In genomic region chr5:108743856-108744255, GRCm38 (mm10) we compare ENCODE assay signal across 17 mouse cellular contexts. TPM values are rescaled to one million over a fixed set of nuclear protein-coding genes. Genes with fewer than 3 reads are reported as not detected.
DNase-seq lines count a peak whose midpoint lies in the region; ATAC-seq and TF ChIP-seq lines count a peak whose summit lies in the region.
"Had no signal": no experiment of that assay in that cellular context is flagged by ENCODE, and none has a peak within 500 bp of the region (broad histone marks: within the 10 kb centered on the region; RNA-seq: fewer than 3 reads in every experiment).

No protein-coding gene starts in this region.

- no peaks in the 10 kb centered on the region for H3K36me3 ChIP-seq in liver, embryonic 11.5 days (ENCODE audit: control insufficient read depth, insufficient read depth, low read length)
- no peaks in the 10 kb centered on the region for H3K36me3 ChIP-seq in liver, postnatal 0 days (replicated peaks; ENCODE audit: insufficient read depth, low read length)

- CTCF ChIA-PET in Patski (lab: Charles Lee), result interaction anchor here (0.7 to 2.1 kb wide), 4 partner anchors 9 to 48 kb away, joined by 3 to 6 read pairs (median 3); no protein-coding TSS in a partner anchor

- POLR2A ChIA-PET in Patski (lab: Charles Lee), result no interaction called here

- in situ Hi-C loops in Patski (cut with MboI; ENCODE audit: low pct_unique_long_range_greater_than_20kb), result no loop called here

- DNase-seq in CD4-positive, CD25-positive, alpha-beta regulatory T cell, adult 2 months (ENCODE audit: low read depth, low spot score), result peak; percentile 12
- DNase-seq in liver, embryonic 11.5 days (ENCODE audit: low spot score), result no peak
- DNase-seq in liver (no peak), Patski (ENCODE audit: low read depth, low spot score) (no peak)
- no peak for DNase-seq in liver, postnatal 0 days
- no peak for DNase-seq in gastrocnemius, adult 18-20 months (ENCODE audit: low spot score)
- no peak for DNase-seq in kidney, postnatal 14 days
- DNase-seq: cerebellum, adult 9-11 months; gastrocnemius, postnatal 25 days; heart, postnatal 36 days; kidney, adult 9 months; lung, adult 18-20 months; thymus, postnatal 25 days had no signal

- H3K4me3 ChIP-seq in liver, embryonic 11.5 days (ENCODE audit: low read depth, low read length), result no peak overlapping the region
- no peak overlapping the region for H3K4me3 ChIP-seq in liver, postnatal 0 days (ENCODE audit: low read depth, low read length)
- H3K4me3 ChIP-seq: erythroblast, embryonic 14.5 days had no signal

- no peak overlapping the region for H3K27ac ChIP-seq in liver, embryonic 11.5 days (ENCODE audit: low read depth, low read length)
- H3K27ac ChIP-seq in liver, postnatal 0 days (ENCODE audit: low read depth), result no peak overlapping the region

- WGBS in liver, embryonic 11.5 days, result 62% methylated on average over 2 of the region's 2 CpGs
- WGBS in liver, postnatal 0 days (ENCODE audit: insufficient replicate concordance), result 64% methylated on average over 2 of the region's 2 CpGs

- ATAC-seq in CD4-positive, CD25-positive, alpha-beta regulatory T cell, adult 4 months, result no peak
- ATAC-seq in liver, embryonic 11.5 days (replicated peaks; ENCODE audit: low FRiP score), result 0 out of 2 replicates have a peak, but pooled peaks have one; percentile 51
- ATAC-seq in Patski, result peak; percentile 77
- no peak for ATAC-seq in liver, postnatal 0 days

- no peak overlapping the region for H3K4me2 ChIP-seq in liver, embryonic 11.5 days
- no peak overlapping the region for H3K4me2 ChIP-seq in liver, postnatal 0 days (ENCODE audit: low read depth, low read length)

- no peaks in the 10 kb centered on the region for H3K4me1 ChIP-seq in liver, embryonic 11.5 days (replicated peaks; ENCODE audit: control insufficient read depth, insufficient read depth, low read length)
- no peaks in the 10 kb centered on the region for H3K4me1 ChIP-seq in liver, postnatal 0 days (ENCODE audit: insufficient read depth)

- H3K27me3 ChIP-seq in liver, embryonic 11.5 days (replicated peaks; ENCODE audit: control insufficient read depth, insufficient read depth, low read length), result no peaks in the 10 kb centered on the region
- H3K27me3 ChIP-seq in Patski, result peaks cover 19% of the 10 kb centered on the region
- H3K27me3 ChIP-seq in liver, postnatal 0 days (ENCODE audit: insufficient read depth, low read length), result no peaks in the 10 kb centered on the region

- no peak overlapping the region for H3K9ac ChIP-seq in liver, embryonic 11.5 days (ENCODE audit: low read depth, low read length)
- no peak overlapping the region for H3K9ac ChIP-seq in liver, postnatal 0 days (replicated peaks)

- H3K9me3 ChIP-seq in liver, embryonic 11.5 days (ENCODE audit: control insufficient read depth, low read length), result no peaks in the 10 kb centered on the region
- no peaks in the 10 kb centered on the region for H3K9me3 ChIP-seq in liver, postnatal 0 days (ENCODE audit: low read length)

- peak; percentile 71 for TF ChIP-seq CTCF in Patski (IDR thresholded peaks at IDR 0.05)
- TF ChIP-seq CTCF in liver, postnatal 0 days (IDR thresholded peaks at IDR 0.05; ENCODE audit: low read depth), result peak; percentile 46

- TF ChIP-seq EP300 in liver, postnatal 0 days (IDR thresholded peaks at IDR 0.05; ENCODE audit: low read depth), result no peak

RNA-seq across cellular contexts. Expression of gene Rnf212, which starts 30.9 kb away (rescaled TPM):
- polyA plus RNA-seq in CD4-positive, CD25-positive, alpha-beta regulatory T cell, adult 4 months (2017; shearing (Covaris generic)), result not detected
- polyA plus RNA-seq in liver, embryonic 11.5 days (2014; fragmentation: Nextera tagmentation; extraction: Ambion mirVana), result 2.4 and 3.2 TPM in 2 replicates
- polyA plus RNA-seq in Patski (2021), result not detected
- 0.48 and 0.62 TPM in 2 replicates for polyA plus RNA-seq in liver, postnatal 0 days (2015; fragmentation: Nextera tagmentation; extraction: Ambion mirVana)
- total RNA-seq in gastrocnemius, adult 18-20 months (2021), result not detected
- total RNA-seq: adrenal gland, adult 18-20 months; gastrocnemius, postnatal 25 days; heart, postnatal 36 days; left cerebral cortex, adult 18-20 months had no signal

RNA-seq across cellular contexts. Expression of gene Tmed11, which starts 51.3 kb away (rescaled TPM):
- not detected for polyA plus RNA-seq in CD4-positive, CD25-positive, alpha-beta regulatory T cell, adult 4 months (2017; shearing (Covaris generic))
- polyA plus RNA-seq in liver, embryonic 11.5 days (2014; fragmentation: Nextera tagmentation; extraction: Ambion mirVana), result not detected in 2 replicates
- polyA plus RNA-seq in Patski (2021), result not detected
- not detected in 2 replicates for polyA plus RNA-seq in liver, postnatal 0 days (2015; fragmentation: Nextera tagmentation; extraction: Ambion mirVana)
- total RNA-seq in gastrocnemius, adult 18-20 months (2021), result not detected
- total RNA-seq: adrenal gland, adult 18-20 months; gastrocnemius, postnatal 25 days; heart, postnatal 36 days; left cerebral cortex, adult 18-20 months had no signal
- polyA plus RNA-seq: erythroblast, embryonic 14.5 days had no signal

RNA-seq across cellular contexts. Expression of gene Fgfrl1, which starts 51.7 kb away (rescaled TPM):
- under 1 TPM in 1 of 2 experiments, not detected in 1; 0.67 TPM for polyA plus RNA-seq in CD4-positive, CD25-positive, alpha-beta regulatory T cell, adult 4 months (2017; shearing (Covaris generic))
- polyA plus RNA-seq in liver, embryonic 11.5 days (2014; fragmentation: Nextera tagmentation; extraction: Ambion mirVana), result 21.3 and 22.1 TPM in 2 replicates
- polyA plus RNA-seq in Patski (2021), result 57.6 TPM
- 5.6 and 5.7 TPM in 2 replicates for polyA plus RNA-seq in liver, postnatal 0 days (2015; fragmentation: Nextera tagmentation; extraction: Ambion mirVana)
- total RNA-seq in gastrocnemius, adult 18-20 months (2021), result 10 to 100 TPM; 23.3 to 29.9 TPM

Comparison
In these comparisons a context has a peak if more than half of its experiments do, and no peak if none do; other contexts are left out.
1. ATAC-seq: peak in liver, embryonic 11.5 days (single experiment) and Patski (single experiment); none in CD4-positive, CD25-positive, alpha-beta regulatory T cell, adult 4 months (single experiment) and liver, postnatal 0 days (single experiment).